Mouse (Mus musculus) kidney, adult 9 months (tissue): ENCODE results near the gene Nav1.
A peak's percentile ranks its signal among the peaks of the same experiment; 100 is the strongest.

Experiments used
- DNase-seq: peaks from one replicate; pipeline ENCODE4 v3.0.0; 2022

Nav1 gene

GRCm38 (mm10) chr1:135615715-135616641 lies 8.9 kb upstream of the Nav1 start:
- DNase-seq, result peak; percentile 47

GRCm38 (mm10) chr1:135609621-135610020 lies 2.5 kb upstream of the Nav1 start:
- DNase-seq, result no peak

GRCm38 (mm10) chr1:135606355-135607015 lies 610 bp downstream of the Nav1 start:
- DNase-seq, result no peak

GRCm38 (mm10) chr1:135605530-135605929 lies 1.6 kb downstream of the Nav1 start:
- DNase-seq, result no peak

GRCm38 (mm10) chr1:135604361-135605052 lies 2.6 kb downstream of the Nav1 start:
- DNase-seq, result no peak

GRCm38 (mm10) chr1:135603121-135603870 lies 3.8 kb downstream of the Nav1 start:
- no peak for DNase-seq

- DNase-seq, result no peak
Observed at GRCm38 (mm10) chr1:135600023-135601005, 6.8 kb downstream of the Nav1 start.

GRCm38 (mm10) chr1:135598251-135598879 lies 8.7 kb downstream of the Nav1 start:
- no peak for DNase-seq

- DNase-seq, result no peak
Observed at GRCm38 (mm10) chr1:135594279-135594903, 12.7 kb downstream of the Nav1 start.

- no peak for DNase-seq
Observed at GRCm38 (mm10) chr1:135593560-135594278, 13.4 kb downstream of the Nav1 start.

GRCm38 (mm10) chr1:135590776-135591175 lies 16.3 kb downstream of the Nav1 start:
- peak; percentile 17 for DNase-seq

GRCm38 (mm10) chr1:135588973-135589372 lies 18.1 kb downstream of the Nav1 start:
- no peak for DNase-seq

- no peak for DNase-seq
Observed at GRCm38 (mm10) chr1:135586903-135587302, 20.2 kb downstream of the Nav1 start.

- no peak for DNase-seq
Observed at GRCm38 (mm10) chr1:135585573-135585972, 21.5 kb downstream of the Nav1 start.

- peak; percentile 13 for DNase-seq
Observed at GRCm38 (mm10) chr1:135584587-135585541, 22.2 kb downstream of the Nav1 start.

- DNase-seq, result no peak
Observed at GRCm38 (mm10) chr1:135583678-135584515, 23.2 kb downstream of the Nav1 start.

GRCm38 (mm10) chr1:135583081-135583677 lies 23.9 kb downstream of the Nav1 start:
- no peak for DNase-seq
